Mouse (Mus musculus): ENCODE measurements around the gene Sec22c.

DNA sequence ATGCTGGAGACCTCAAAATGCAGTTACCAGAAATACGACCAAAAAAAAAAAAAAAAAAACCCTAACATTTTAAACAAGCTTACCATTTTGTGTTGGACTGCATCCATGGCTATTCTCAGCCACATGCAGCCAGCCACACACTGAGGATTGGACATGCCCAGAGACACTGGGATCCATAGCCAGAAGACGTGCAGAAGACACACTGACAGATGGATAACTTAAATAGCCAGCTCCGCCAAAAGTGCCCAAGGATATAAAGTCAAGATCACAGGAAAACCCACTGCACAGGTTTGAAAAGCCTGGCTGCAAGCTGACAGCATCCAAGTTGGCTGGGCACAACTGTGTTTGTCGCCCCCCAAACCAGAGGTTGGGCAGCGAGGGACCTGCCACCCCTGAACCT, 41.2 kb downstream of the Sec22c start:
- no peak for TF ChIP-seq GATA1 (IDR thresholded peaks at IDR 0.05; ENCODE audit: low read length)
- TF ChIP-seq TAL1 (IDR thresholded peaks at IDR 0.05; ENCODE audit: low read length), result no peak

All from erythroblast, embryonic 14.5 days (primary cell).